Comparison of ENCODE assay signal across 8 mouse cellular contexts in genomic region chr17:33781124-33781977, GRCm38 (mm10). TPM values are rescaled to one million over a fixed set of nuclear protein-coding genes. Genes with fewer than 3 reads are reported as not detected.
DNase-seq lines count a peak whose midpoint lies in the region; ATAC-seq and TF ChIP-seq lines count a peak whose summit lies in the region.

Gene Angptl4 (minus strand): TSS chr17:33781830.

- H3K9ac ChIP-seq in forebrain, embryonic 14.5 days (ENCODE audit: low read length) = peak within 1 kb of the TSS; percentile 64
- peak within 1 kb of the TSS; percentile 55 for H3K9ac ChIP-seq in lung, embryonic 15.5 days

- H3K4me1 ChIP-seq in bone marrow macrophage, adult 2 months (ENCODE audit: control insufficient read depth, insufficient read depth, low read length) = peaks cover 35% of the 10 kb centered on the region
- peaks cover 12% of the 10 kb centered on the region; the same call in 1 of the 2 replicates for H3K4me1 ChIP-seq in forebrain, embryonic 14.5 days (ENCODE audit: control insufficient read depth, insufficient read depth, low read length)
- H3K4me1 ChIP-seq in lung, embryonic 15.5 days = peaks cover 54% of the 10 kb centered on the region
- peaks cover 19% of the 10 kb centered on the region for H3K4me1 ChIP-seq in olfactory bulb, adult 2 months (ENCODE audit: control insufficient read depth, insufficient read depth, low read length)

- no peaks in the 10 kb centered on the region for H3K36me3 ChIP-seq in forebrain, embryonic 14.5 days (ENCODE audit: control insufficient read depth, insufficient read depth, low read length)
- H3K36me3 ChIP-seq in lung, embryonic 15.5 days = peaks cover 18% of the 10 kb centered on the region

- H3K27me3 ChIP-seq in forebrain, embryonic 14.5 days (replicated peaks; ENCODE audit: control insufficient read depth, insufficient read depth, low read length) = no peaks in the 10 kb centered on the region
- H3K27me3 ChIP-seq in lung, embryonic 15.5 days = no peaks in the 10 kb centered on the region

- peak within 1 kb of the TSS; percentile 90 for H3K4me2 ChIP-seq in forebrain, embryonic 14.5 days (ENCODE audit: low read length)
- peak within 1 kb of the TSS; percentile 95 for H3K4me2 ChIP-seq in lung, embryonic 15.5 days

- H3K9me3 ChIP-seq in forebrain, embryonic 14.5 days (replicated peaks; ENCODE audit: control insufficient read depth, low read length) = no peaks in the 10 kb centered on the region
- H3K9me3 ChIP-seq in lung, embryonic 15.5 days = no peaks in the 10 kb centered on the region

- H3K4me3 ChIP-seq in bone marrow macrophage, adult 2 months (ENCODE audit: insufficient read depth, low read length) = peak within 1 kb of the TSS; percentile 59
- H3K4me3 ChIP-seq in forebrain, embryonic 14.5 days (ENCODE audit: low read depth, low read length) = peak within 1 kb of the TSS; percentile 39
- H3K4me3 ChIP-seq in lung, embryonic 15.5 days = peak within 1 kb of the TSS; percentile 53
- H3K4me3 ChIP-seq in olfactory bulb, adult 2 months (ENCODE audit: insufficient read depth, low read depth, low read length) = peak within 1 kb of the TSS; percentile 44

- peak; percentile 78 for ATAC-seq in forebrain, embryonic 14.5 days
- peak; percentile 56 for ATAC-seq in lung, embryonic 15.5 days (ENCODE audit: borderline replicate concordance, extremely low read depth, low FRiP score, low TSS enrichment)

- TF ChIP-seq POLR2A in bone marrow macrophage, adult 2 months (IDR thresholded peaks at IDR 0.05; ENCODE audit: borderline replicate concordance, low read depth, low read length) = no peak
- TF ChIP-seq POLR2A in olfactory bulb, adult 2 months (IDR thresholded peaks at IDR 0.05; ENCODE audit: insufficient read depth, low read depth, low read length) = peak; percentile 30; the same call in 1 of the 2 replicates

- DNase-seq in CD8-positive naive resting alpha-beta T cell, adult 2 months (ENCODE audit: low read depth in 2 of 2, low spot score in 2 of 2) = peak; percentile 50 to 63
- peak; percentile 61 for DNase-seq in forebrain, embryonic 14.5 days (ENCODE audit: low spot score)
- peak; percentile 70 for DNase-seq in heart, postnatal 25 days (ENCODE audit: low spot score)
- peak; percentile 31 to 35 for DNase-seq in layer of hippocampus, adult 18-20 months (ENCODE audit: low spot score in 2 of 2)
- peak; percentile 66 to 69 for DNase-seq in thymus, postnatal 10 days (ENCODE audit: low spot score in 2 of 2)

- TF ChIP-seq CTCF in bone marrow macrophage, adult 2 months (IDR thresholded peaks at IDR 0.05; ENCODE audit: low read depth, low read length) = no peak
- TF ChIP-seq CTCF in olfactory bulb, adult 2 months (IDR thresholded peaks at IDR 0.05; ENCODE audit: insufficient read depth, low read depth, low read length) = 0 out of 2 replicates have a peak, but pooled peaks have one; percentile 10

- WGBS in forebrain, embryonic 14.5 days = under 1% methylated on average over 50 of the region's 50 CpGs
- WGBS in lung, embryonic 15.5 days = under 1% methylated on average over 46 of the region's 50 CpGs
- WGBS in olfactory bulb, adult 2 months = 2% methylated on average over 50 of the region's 50 CpGs

- intact Hi-C loops in heart, postnatal 25 days (cut with DNase I) = no loop called here

- peak within 1 kb of the TSS; percentile 40 for H3K27ac ChIP-seq in bone marrow macrophage, adult 2 months (ENCODE audit: insufficient read depth, low read depth, low read length)
- H3K27ac ChIP-seq in forebrain, embryonic 14.5 days (ENCODE audit: low read depth, low read length) = no peak within 1 kb of the TSS; the same call in 1 of the 2 replicates
- H3K27ac ChIP-seq in lung, embryonic 15.5 days = peak within 1 kb of the TSS; percentile 89
- peak within 1 kb of the TSS; percentile 34 for H3K27ac ChIP-seq in olfactory bulb, adult 2 months (ENCODE audit: insufficient read depth, low read depth, low read length)

RNA-seq across cellular contexts. Expression of gene Angptl4, which starts in this region (rescaled TPM):
- 8.4 and 11.0 TPM in 2 replicates for polyA plus RNA-seq in bone marrow macrophage, adult 2 months (2012; ENCODE audit: insufficient read depth, insufficient read length, missing spikeins)
- polyA plus RNA-seq in forebrain, embryonic 14.5 days (2014; fragmentation: Nextera tagmentation; extraction: Ambion mirVana) = 15.2 and 15.8 TPM in 2 replicates
- 10 to 100 TPM in 1 of 2 experiments, 1 to 10 TPM in 1; 8.4 to 21.7 TPM for total RNA-seq in heart, postnatal 25 days (2021)
- 1 to 10 TPM; 2.6 to 3.5 TPM for total RNA-seq in layer of hippocampus, adult 18-20 months (2021)
- polyA plus RNA-seq in lung, embryonic 15.5 days (2015; fragmentation: Nextera tagmentation; extraction: Ambion mirVana) = 43.7 and 47.0 TPM in 2 replicates
- polyA plus RNA-seq in olfactory bulb, adult 2 months (2012; ENCODE audit: insufficient read depth, insufficient read length, low replicate concordance, missing spikeins) = not detected in 2 replicates
